Comparison of ENCODE assay signal across 9 mouse cellular contexts in genomic region chrX:6399193-6399592, GRCm38 (mm10). TPM values are rescaled to one million over a fixed set of nuclear protein-coding genes. Genes with fewer than 3 reads are reported as not detected.
A peak's percentile ranks its signal among the peaks of the same experiment; 100 is the strongest.
DNase-seq lines count a peak whose midpoint lies in the region; ATAC-seq lines count a peak whose summit lies in the region.
"Had no signal": no experiment of that assay in that cellular context is flagged by ENCODE, and none has a peak within 500 bp of the region (broad histone marks: within the 10 kb centered on the region; RNA-seq: fewer than 3 reads in every experiment).

No protein-coding gene starts in this region.

- H3K36me3 ChIP-seq in heart, embryonic 14.5 days (ENCODE audit: control insufficient read depth, insufficient read depth, low read length), result no peaks in the 10 kb centered on the region
- H3K36me3 ChIP-seq in hindbrain, embryonic 13.5 days, result no peaks in the 10 kb centered on the region
- no peaks in the 10 kb centered on the region for H3K36me3 ChIP-seq in midbrain, embryonic 14.5 days (ENCODE audit: control insufficient read depth, insufficient read depth, low read length)
- H3K36me3 ChIP-seq: G1E had no signal

- peak overlapping the region; percentile 77 to 78 for H3K27ac ChIP-seq in heart, embryonic 14.5 days (replicated peaks in 1 of 2; ENCODE audit: control insufficient read depth in 1 of 2, insufficient read depth in 1 of 2, low read depth in 2 of 2, low read length in 2 of 2)
- H3K27ac ChIP-seq in hindbrain, embryonic 13.5 days, result peak overlapping the region; percentile 64; the same call in 1 of the 2 replicates
- H3K27ac ChIP-seq in midbrain, embryonic 14.5 days (replicated peaks; ENCODE audit: low read depth, low read length), result peak overlapping the region; percentile 67; the same call in 1 of the 2 replicates

- H3K9me3 ChIP-seq in heart, embryonic 14.5 days (ENCODE audit: control insufficient read depth, low read length), result no peaks in the 10 kb centered on the region
- H3K9me3 ChIP-seq in hindbrain, embryonic 13.5 days, result no peaks in the 10 kb centered on the region
- no peaks in the 10 kb centered on the region for H3K9me3 ChIP-seq in midbrain, embryonic 14.5 days (ENCODE audit: control insufficient read depth, low read length)

- WGBS in heart, embryonic 14.5 days, result 20% methylated on average over 1 of the region's 1 CpGs
- 38% methylated on average over 1 of the region's 1 CpGs for WGBS in hindbrain, embryonic 13.5 days
- WGBS in midbrain, embryonic 14.5 days, result 65% methylated on average over 1 of the region's 1 CpGs

- peak overlapping the region; percentile 61 to 85 for H3K4me3 ChIP-seq in heart, embryonic 14.5 days (ENCODE audit: control insufficient read depth in 1 of 2, insufficient read depth in 1 of 2, low read depth in 1 of 2, low read length in 2 of 2)
- peak overlapping the region; percentile 59 for H3K4me3 ChIP-seq in hindbrain, embryonic 13.5 days
- peak overlapping the region; percentile 56 for H3K4me3 ChIP-seq in midbrain, embryonic 14.5 days (replicated peaks; ENCODE audit: low read depth, low read length)

- peak overlapping the region; percentile 61 for H3K9ac ChIP-seq in heart, embryonic 14.5 days (ENCODE audit: low read length)
- 0 out of 2 replicates have a peak overlapping the region, but pooled peaks have one; percentile 76 for H3K9ac ChIP-seq in hindbrain, embryonic 13.5 days
- H3K9ac ChIP-seq in midbrain, embryonic 14.5 days (replicated peaks; ENCODE audit: low read length), result no peak overlapping the region

- no peaks in the 10 kb centered on the region for H3K27me3 ChIP-seq in heart, embryonic 14.5 days (ENCODE audit: control insufficient read depth, insufficient read depth, low read length)
- H3K27me3 ChIP-seq in hindbrain, embryonic 13.5 days, result no peaks in the 10 kb centered on the region
- H3K27me3 ChIP-seq in midbrain, embryonic 14.5 days (ENCODE audit: control insufficient read depth, insufficient read depth, low read length), result no peaks in the 10 kb centered on the region

- ATAC-seq in heart, embryonic 14.5 days (ENCODE audit: insufficient number of reproducible peaks, insufficient read depth, low FRiP score, low read depth), result no peak
- peak; percentile 47 for ATAC-seq in common myeloid progenitor, adult 5-6 weeks (replicated peaks; ENCODE audit: low read depth, poor library complexity, severe bottlenecking)
- ATAC-seq in hindbrain, embryonic 13.5 days (ENCODE audit: low FRiP score), result peak; percentile 4; the same call in 1 of the 2 replicates
- ATAC-seq in midbrain, embryonic 14.5 days (ENCODE audit: low FRiP score, low TSS enrichment), result no peak

- peak overlapping the region; percentile 66 for H3K4me2 ChIP-seq in heart, embryonic 14.5 days (ENCODE audit: low read length)
- H3K4me2 ChIP-seq in hindbrain, embryonic 13.5 days, result peak overlapping the region; percentile 62
- peak overlapping the region; percentile 67 for H3K4me2 ChIP-seq in midbrain, embryonic 14.5 days (ENCODE audit: low read length)

- peaks cover 4% of the 10 kb centered on the region in 2 experiments; a peak in 2 of 4 replicates for H3K4me1 ChIP-seq in heart, embryonic 14.5 days (ENCODE audit: control insufficient read depth in 2 of 2, insufficient read depth in 2 of 2, low read length in 2 of 2)
- peaks cover 3% of the 10 kb centered on the region; the same call in 1 of the 2 replicates for H3K4me1 ChIP-seq in hindbrain, embryonic 13.5 days (replicated peaks)
- no peaks in the 10 kb centered on the region for H3K4me1 ChIP-seq in midbrain, embryonic 14.5 days (ENCODE audit: control insufficient read depth, insufficient read depth, low read length)

- no peak for DNase-seq in heart, adult 9 months (ENCODE audit: low spot score in 2 of 2)
- DNase-seq in midbrain, embryonic 14.5 days, result no peak
- DNase-seq in adrenal gland, adult (ENCODE audit: inconsistent age in 2 of 2, low spot score in 1 of 2), result no peak
- DNase-seq in ovary, postnatal 36 days (ENCODE audit: low spot score), result no peak
- DNase-seq in adrenal gland, adult 2 months, result no peak

RNA-seq across cellular contexts. Expression of gene Shroom4, which starts 0.5 kb away (rescaled TPM):
- 5.3 and 5.5 TPM in 2 replicates for polyA plus RNA-seq in heart, embryonic 14.5 days (2014; fragmentation: Nextera tagmentation; extraction: Ambion mirVana)
- 1.2 TPM in 2 replicates for total RNA-seq in common myeloid progenitor, adult 5-6 weeks (2017)
- 1.4 and 2.4 TPM in 2 replicates for polyA plus RNA-seq in hindbrain, embryonic 13.5 days (2015; fragmentation: Nextera tagmentation; extraction: Ambion mirVana)
- polyA plus RNA-seq in midbrain, embryonic 14.5 days (2014; fragmentation: Nextera tagmentation; extraction: Ambion mirVana), result 1.2 and 2.8 TPM in 2 replicates
- 10 to 100 TPM; 17.5 to 18.9 TPM for total RNA-seq in adrenal gland, adult 2 months (2021)
- polyA plus RNA-seq in adrenal gland, adult 2 months (2012; rRNA removed), result 4.2 and 4.5 TPM in 2 replicates
- polyA plus RNA-seq: G1E had no signal

Comparison
In these comparisons a context has a peak if more than half of its experiments do, and no peak if none do; other contexts are left out.
1. ATAC-seq: peak in common myeloid progenitor, adult 5-6 weeks (single experiment) and hindbrain, embryonic 13.5 days (single experiment); none in heart, embryonic 14.5 days (single experiment) and midbrain, embryonic 14.5 days (single experiment).
2. Peak in every context shown above with its lines, with median percentiles within 50 percentile points of each other: H3K27ac ChIP-seq, H3K4me2 ChIP-seq and H3K4me3 ChIP-seq.